Mouse (Mus musculus): Measurements from ENCODE around the gene Bglap3. TPM values are rescaled to one million over a fixed set of nuclear protein-coding genes. Genes with fewer than 3 reads are reported as not detected.

Gene Bglap3
- polyA plus RNA-seq, 1 experiment, result not detected

- peak within 1 kb of the TSS; percentile 98 for H3K27ac ChIP-seq (ENCODE audit: control insufficient read depth, insufficient read depth, low read depth, low read length)
- peaks cover 18% of the 10 kb centered on the region for H3K4me1 ChIP-seq (ENCODE audit: control insufficient read depth, insufficient read depth, low read length)
- no peak for TF ChIP-seq CTCF (IDR thresholded peaks at IDR 0.05; ENCODE audit: control insufficient read depth, insufficient read depth, insufficient replicate concordance, low read depth, low read length)
- peak; percentile 99 for TF ChIP-seq POLR2A (IDR thresholded peaks at IDR 0.05; ENCODE audit: control insufficient read depth, low read depth, low read length)
- H3K27me3 ChIP-seq (ENCODE audit: control insufficient read depth, insufficient read depth, low read length), result no peaks in the 10 kb centered on the region
- no peaks in the 10 kb centered on the region; the same call in 1 of the 2 replicates for H3K36me3 ChIP-seq (ENCODE audit: control insufficient read depth, insufficient read depth, low read length)
- H3K4me3 ChIP-seq (ENCODE audit: control insufficient read depth, low read depth, low read length), result peak within 1 kb of the TSS; percentile 99
These were observed 36.2 kb downstream of the Bglap3 start, which contains the start of the genes Tmem79 and Smg5 for GRCm38 (mm10) chr3:88336058-88337013. Gene Tmem79, minus strand, starts transcription at chr3:88336148. Gene Smg5, plus strand, starts transcription at chr3:88336260.

DNA sequence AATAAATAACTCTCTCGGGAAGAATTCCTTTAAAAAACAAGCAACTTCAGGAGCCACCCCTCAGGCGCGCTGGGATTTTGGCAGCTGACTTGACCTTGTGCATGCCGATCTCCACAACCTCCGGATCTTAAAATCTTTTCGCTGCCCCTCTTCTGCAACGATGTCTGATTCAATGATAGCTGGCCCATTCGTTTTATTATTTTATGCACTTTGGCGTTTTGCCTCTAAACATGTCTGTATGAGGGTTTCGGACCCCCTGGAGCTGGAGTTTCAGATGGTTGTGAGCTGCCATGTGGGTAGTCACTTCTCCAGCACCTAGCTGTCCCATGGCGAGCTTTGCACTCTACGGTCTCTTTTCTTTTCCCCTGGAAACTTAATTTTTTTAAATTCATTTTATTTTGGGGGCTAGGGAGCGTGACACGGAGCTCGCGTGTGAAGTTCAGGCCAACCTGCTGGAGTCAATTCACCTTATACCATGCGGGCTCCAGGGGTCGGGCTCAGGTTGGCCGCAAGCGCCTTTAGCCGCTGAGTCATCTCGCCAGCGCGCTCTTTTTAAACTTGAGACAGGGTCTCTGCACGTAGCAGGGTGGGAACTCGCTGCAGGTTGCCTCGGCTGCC, 37.0 kb downstream of the Bglap3 start:
- peak overlapping the region; percentile 99 for H3K4me3 ChIP-seq (ENCODE audit: control insufficient read depth, low read depth, low read length)
- peaks cover 18% of the 10 kb centered on the region for H3K4me1 ChIP-seq (ENCODE audit: control insufficient read depth, insufficient read depth, low read length)
- H3K36me3 ChIP-seq (ENCODE audit: control insufficient read depth, insufficient read depth, low read length), result no peaks in the 10 kb centered on the region; the same call in 1 of the 2 replicates
- H3K27me3 ChIP-seq (ENCODE audit: control insufficient read depth, insufficient read depth, low read length), result no peaks in the 10 kb centered on the region
- peak overlapping the region; percentile 98 for H3K27ac ChIP-seq (ENCODE audit: control insufficient read depth, insufficient read depth, low read depth, low read length)
- TF ChIP-seq CTCF (IDR thresholded peaks at IDR 0.05; ENCODE audit: control insufficient read depth, insufficient read depth, insufficient replicate concordance, low read depth, low read length) (no peak), POLR2A (IDR thresholded peaks at IDR 0.05; ENCODE audit: control insufficient read depth, low read depth, low read length) (no peak)

DNA sequence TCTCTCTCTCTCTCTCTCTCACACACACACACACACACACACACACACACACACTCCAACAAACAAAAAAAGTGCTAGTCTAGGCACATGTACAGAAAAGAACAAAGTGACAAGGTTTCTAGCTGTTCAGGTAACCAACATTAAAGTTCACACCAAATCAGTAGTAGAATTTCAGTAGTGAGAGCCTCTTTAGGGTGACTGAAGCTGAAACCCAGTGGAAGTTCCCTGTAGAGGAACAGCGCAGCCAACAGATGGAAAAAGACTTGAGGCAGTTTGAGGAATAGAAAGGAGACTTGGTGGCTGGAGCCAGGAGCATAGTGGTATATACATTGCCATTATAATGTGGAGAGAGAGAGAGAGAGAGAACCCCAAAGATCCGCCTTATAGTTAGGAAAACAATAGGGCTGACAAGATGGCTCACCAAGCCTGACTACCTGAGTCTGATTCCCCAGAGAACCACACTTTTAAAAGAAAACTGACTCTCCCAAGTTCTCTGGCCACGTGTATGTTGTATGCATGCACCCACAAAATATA, 37.6 kb downstream of the Bglap3 start:
- TF ChIP-seq POLR2A (IDR thresholded peaks at IDR 0.05; ENCODE audit: control insufficient read depth, low read depth, low read length), result no peak
- TF ChIP-seq CTCF (IDR thresholded peaks at IDR 0.05; ENCODE audit: control insufficient read depth, insufficient read depth, insufficient replicate concordance, low read depth, low read length), result no peak
- H3K36me3 ChIP-seq (ENCODE audit: control insufficient read depth, insufficient read depth, low read length), result no peaks in the 10 kb centered on the region; the same call in 1 of the 2 replicates
- H3K4me1 ChIP-seq (ENCODE audit: control insufficient read depth, insufficient read depth, low read length), result peaks cover 18% of the 10 kb centered on the region
- H3K4me3 ChIP-seq (ENCODE audit: control insufficient read depth, low read depth, low read length), result peak overlapping the region; percentile 99; the same call in 1 of the 2 replicates
- no peaks in the 10 kb centered on the region for H3K27me3 ChIP-seq (ENCODE audit: control insufficient read depth, insufficient read depth, low read length)
- H3K27ac ChIP-seq (ENCODE audit: control insufficient read depth, insufficient read depth, low read depth, low read length), result no peak overlapping the region

DNA sequence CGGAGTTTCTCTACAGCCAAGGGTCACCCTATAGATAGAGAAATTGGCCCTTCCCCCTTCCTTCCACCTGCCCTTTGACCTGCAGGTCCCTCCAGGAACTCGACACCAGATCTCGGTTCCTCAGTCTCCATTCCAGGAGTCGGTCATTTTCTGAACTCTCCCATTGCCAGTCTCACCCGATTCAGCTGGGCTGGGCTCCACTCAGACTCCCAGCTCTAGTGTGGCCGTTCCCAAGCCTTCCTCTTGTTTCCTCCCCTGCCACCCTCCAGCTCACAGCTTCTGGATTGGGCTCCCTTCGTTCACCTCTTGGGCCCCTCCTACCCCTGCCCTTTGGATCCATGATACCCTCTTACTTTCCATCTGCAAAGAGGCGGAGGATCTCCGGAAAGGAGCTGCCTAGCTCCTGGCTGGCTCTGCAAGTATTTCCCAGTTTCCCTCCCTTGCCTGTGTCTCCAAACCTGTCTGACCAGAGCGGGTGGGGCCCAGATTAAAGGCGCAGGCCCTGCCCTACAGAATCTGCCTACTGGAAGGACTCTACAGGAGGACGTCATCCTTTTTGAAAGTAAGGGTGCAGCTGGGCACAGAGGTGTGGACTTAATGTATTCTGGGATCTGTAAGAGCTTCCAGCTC, 38.4 kb downstream of the Bglap3 start:
- Histone ChIP-seq H3K36me3 (ENCODE audit: control insufficient read depth, insufficient read depth, low read length) (no peaks in the 10 kb centered on the region), H3K27ac (ENCODE audit: control insufficient read depth, insufficient read depth, low read depth, low read length) (no peak overlapping the region), H3K4me3 (ENCODE audit: control insufficient read depth, low read depth, low read length) (no peak overlapping the region), H3K4me1 (ENCODE audit: control insufficient read depth, insufficient read depth, low read length) (peaks cover 24% of the 10 kb centered on the region), H3K27me3 (ENCODE audit: control insufficient read depth, insufficient read depth, low read length) (no peaks in the 10 kb centered on the region)
- TF ChIP-seq POLR2A (IDR thresholded peaks at IDR 0.05; ENCODE audit: control insufficient read depth, low read depth, low read length), result no peak

DNA sequence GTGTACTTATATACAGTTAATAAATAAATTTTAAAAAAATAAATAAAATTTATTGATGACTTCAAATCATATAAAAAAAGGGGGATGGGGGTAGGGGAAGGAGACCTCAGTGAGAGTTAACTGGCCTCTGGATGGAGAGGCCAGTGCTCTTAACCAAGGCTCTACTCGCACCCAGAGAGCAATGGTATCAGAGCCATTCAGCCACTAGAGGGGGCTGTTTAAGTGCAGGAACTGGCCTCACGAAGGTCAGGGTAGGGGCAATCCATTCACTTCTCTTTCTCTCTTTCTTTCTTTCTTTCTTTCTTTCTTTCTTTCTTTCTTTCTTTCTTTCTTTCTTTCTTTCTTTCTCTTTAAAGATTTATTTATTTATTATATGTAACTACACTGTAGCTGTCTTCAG, 41.3 kb downstream of the Bglap3 start:
- H3K27me3 ChIP-seq (ENCODE audit: control insufficient read depth, insufficient read depth, low read length), result no peaks in the 10 kb centered on the region
- H3K36me3 ChIP-seq (ENCODE audit: control insufficient read depth, insufficient read depth, low read length), result no peaks in the 10 kb centered on the region
- TF ChIP-seq CTCF (IDR thresholded peaks at IDR 0.05; ENCODE audit: control insufficient read depth, insufficient read depth, insufficient replicate concordance, low read depth, low read length) (peak; percentile 58; the same call in 1 of the 2 replicates), POLR2A (IDR thresholded peaks at IDR 0.05; ENCODE audit: control insufficient read depth, low read depth, low read length) (no peak)
- peaks cover 19% of the 10 kb centered on the region for H3K4me1 ChIP-seq (ENCODE audit: control insufficient read depth, insufficient read depth, low read length)
- H3K27ac ChIP-seq (ENCODE audit: control insufficient read depth, insufficient read depth, low read depth, low read length), result no peak overlapping the region
- H3K4me3 ChIP-seq (ENCODE audit: control insufficient read depth, low read depth, low read length), result no peak overlapping the region

GRCm38 (mm10) chr3:88328956-88329355, 43.6 kb downstream of the Bglap3 start:
- H3K36me3 ChIP-seq (ENCODE audit: control insufficient read depth, insufficient read depth, low read length), result no peaks in the 10 kb centered on the region

More at GRCm38 (mm10) chr3:88328956-88329355, 43.6 kb downstream of the Bglap3 start:
- Histone ChIP-seq H3K27me3 (ENCODE audit: control insufficient read depth, insufficient read depth, low read length) (no peaks in the 10 kb centered on the region), H3K27ac (ENCODE audit: control insufficient read depth, insufficient read depth, low read depth, low read length) (no peak overlapping the region), H3K4me3 (ENCODE audit: control insufficient read depth, low read depth, low read length) (no peak overlapping the region), H3K4me1 (ENCODE audit: control insufficient read depth, insufficient read depth, low read length) (peaks cover 17% of the 10 kb centered on the region)
- TF ChIP-seq POLR2A (IDR thresholded peaks at IDR 0.05; ENCODE audit: control insufficient read depth, low read depth, low read length), result no peak
- no peak for TF ChIP-seq CTCF (IDR thresholded peaks at IDR 0.05; ENCODE audit: control insufficient read depth, insufficient read depth, insufficient replicate concordance, low read depth, low read length)
